In genomic region chr11:77901366-77901765, GRCm38 (mm10) we compare ENCODE assay signal across 12 mouse cellular contexts. TPM values are rescaled to one million over a fixed set of nuclear protein-coding genes. Genes with fewer than 3 reads are reported as not detected.
DNase-seq lines count a peak whose midpoint lies in the region; ATAC-seq and TF ChIP-seq lines count a peak whose summit lies in the region.
"Had no signal": no experiment of that assay in that cellular context is flagged by ENCODE, and none has a peak within 500 bp of the region (broad histone marks: within the 10 kb centered on the region; RNA-seq: fewer than 3 reads in every experiment).

No protein-coding gene starts in this region.

- H3K27me3 ChIP-seq in forebrain, embryonic 14.5 days (replicated peaks; ENCODE audit: control insufficient read depth, insufficient read depth, low read length): no peaks in the 10 kb centered on the region
- 0 out of 2 replicates have a peak, but pooled peaks cover 1% of the 10 kb centered on the region for H3K27me3 ChIP-seq in lung, embryonic 16.5 days (ENCODE audit: control insufficient read depth, insufficient read depth, low read depth, low read length)
- peaks cover 5% of the 10 kb centered on the region; the same call in 1 of the 2 replicates for H3K27me3 ChIP-seq in neural tube, embryonic 15.5 days (replicated peaks)
- H3K27me3 ChIP-seq in intestine, embryonic 15.5 days (replicated peaks): peaks cover 5% of the 10 kb centered on the region; the same call in 1 of the 2 replicates
- H3K27me3 ChIP-seq in intestine, embryonic 16.5 days (replicated peaks; ENCODE audit: control insufficient read depth, insufficient read depth, low read length): 0 out of 2 replicates have a peak, but pooled peaks cover 4% of the 10 kb centered on the region

- no peaks in the 10 kb centered on the region for H3K9me3 ChIP-seq in forebrain, embryonic 14.5 days (replicated peaks; ENCODE audit: control insufficient read depth, low read length)
- no peaks in the 10 kb centered on the region for H3K9me3 ChIP-seq in lung, embryonic 16.5 days (ENCODE audit: control insufficient read depth, low read length)
- no peaks in the 10 kb centered on the region for H3K9me3 ChIP-seq in neural tube, embryonic 15.5 days (replicated peaks)
- H3K9me3 ChIP-seq in intestine, embryonic 15.5 days: no peaks in the 10 kb centered on the region
- no peaks in the 10 kb centered on the region for H3K9me3 ChIP-seq in intestine, embryonic 16.5 days (ENCODE audit: control insufficient read depth, low read length)
- H3K9me3 ChIP-seq: embryonic facial prominence, embryonic 12.5 days had no signal

- no peak for ATAC-seq in forebrain, embryonic 14.5 days
- ATAC-seq in lung, embryonic 16.5 days (ENCODE audit: low read depth): peak; percentile 80
- no peak for ATAC-seq in neural tube, embryonic 15.5 days (ENCODE audit: low FRiP score)
- no peak for ATAC-seq in intestine, embryonic 15.5 days
- no peak for ATAC-seq in intestine, embryonic 16.5 days

- H3K27ac ChIP-seq in left cerebral cortex, adult 2 months: peak overlapping the region; percentile 16; the same call in 1 of the 2 replicates
- peak overlapping the region; percentile 68 for H3K27ac ChIP-seq in forebrain, embryonic 14.5 days (ENCODE audit: low read depth, low read length)
- H3K27ac ChIP-seq in lung, embryonic 16.5 days (ENCODE audit: low read length): peak overlapping the region; percentile 97
- H3K27ac ChIP-seq in neural tube, embryonic 15.5 days (replicated peaks): peak overlapping the region; percentile 67
- H3K27ac ChIP-seq in intestine, embryonic 15.5 days: no peak overlapping the region
- no peak overlapping the region for H3K27ac ChIP-seq in intestine, embryonic 16.5 days (ENCODE audit: low read length)
- H3K27ac ChIP-seq: embryonic facial prominence, embryonic 12.5 days; kidney, postnatal 0 days had no signal

- H3K4me3 ChIP-seq in left cerebral cortex, adult 2 months: no peak overlapping the region
- no peak overlapping the region for H3K4me3 ChIP-seq in forebrain, embryonic 14.5 days (ENCODE audit: low read depth, low read length)
- H3K4me3 ChIP-seq in lung, embryonic 16.5 days (ENCODE audit: low read length): no peak overlapping the region
- no peak overlapping the region for H3K4me3 ChIP-seq in neural tube, embryonic 15.5 days (replicated peaks)
- H3K4me3 ChIP-seq in intestine, embryonic 15.5 days (replicated peaks): no peak overlapping the region
- no peak overlapping the region for H3K4me3 ChIP-seq in intestine, embryonic 16.5 days (ENCODE audit: low read length)
- H3K4me3 ChIP-seq: embryonic facial prominence, embryonic 12.5 days had no signal

- H3K9ac ChIP-seq in forebrain, embryonic 14.5 days (ENCODE audit: low read length): no peak overlapping the region
- 0 out of 2 replicates have a peak overlapping the region, but pooled peaks have one; percentile 6 for H3K9ac ChIP-seq in lung, embryonic 16.5 days (ENCODE audit: low read length)
- no peak overlapping the region for H3K9ac ChIP-seq in neural tube, embryonic 15.5 days (replicated peaks)
- no peak overlapping the region for H3K9ac ChIP-seq in intestine, embryonic 15.5 days
- H3K9ac ChIP-seq in intestine, embryonic 16.5 days (ENCODE audit: low read depth, low read length): no peak overlapping the region
- H3K9ac ChIP-seq: embryonic facial prominence, embryonic 12.5 days had no signal

- no peaks in the 10 kb centered on the region for H3K36me3 ChIP-seq in forebrain, embryonic 14.5 days (ENCODE audit: control insufficient read depth, insufficient read depth, low read length)
- H3K36me3 ChIP-seq in lung, embryonic 16.5 days (ENCODE audit: control insufficient read depth, insufficient read depth, low read length): no peaks in the 10 kb centered on the region
- no peaks in the 10 kb centered on the region for H3K36me3 ChIP-seq in neural tube, embryonic 15.5 days
- H3K36me3 ChIP-seq in intestine, embryonic 15.5 days: no peaks in the 10 kb centered on the region
- H3K36me3 ChIP-seq in intestine, embryonic 16.5 days (ENCODE audit: control insufficient read depth, insufficient read depth, low read length): no peaks in the 10 kb centered on the region
- H3K36me3 ChIP-seq: embryonic facial prominence, embryonic 12.5 days had no signal

- no peak for DNase-seq in left cerebral cortex, adult 2 months (ENCODE audit: extremely low spot score in 1 of 2, low spot score in 2 of 2)
- DNase-seq in left cerebral cortex, adult 8-10 months (ENCODE audit: low spot score in 2 of 2): no peak
- DNase-seq in forebrain, embryonic 14.5 days (ENCODE audit: low spot score): no peak
- DNase-seq in right cerebral cortex, adult 18-20 months: no peak
- DNase-seq: heart, adult 11 months; heart, postnatal 36 days had no signal

- H3K4me2 ChIP-seq in forebrain, embryonic 14.5 days (ENCODE audit: low read length): no peak overlapping the region
- peak overlapping the region; percentile 35 for H3K4me2 ChIP-seq in lung, embryonic 16.5 days (ENCODE audit: low read depth, low read length)
- H3K4me2 ChIP-seq in neural tube, embryonic 15.5 days: no peak overlapping the region
- no peak overlapping the region for H3K4me2 ChIP-seq in intestine, embryonic 15.5 days (replicated peaks)
- H3K4me2 ChIP-seq in intestine, embryonic 16.5 days (ENCODE audit: low read depth, low read length): no peak overlapping the region
- H3K4me2 ChIP-seq: embryonic facial prominence, embryonic 12.5 days had no signal

- H3K4me1 ChIP-seq in forebrain, embryonic 14.5 days (ENCODE audit: control insufficient read depth, insufficient read depth, low read length): peaks cover 53% of the 10 kb centered on the region
- peaks cover 38% of the 10 kb centered on the region for H3K4me1 ChIP-seq in lung, embryonic 16.5 days (replicated peaks; ENCODE audit: control insufficient read depth, insufficient read depth, low read length)
- peaks cover 50% of the 10 kb centered on the region for H3K4me1 ChIP-seq in neural tube, embryonic 15.5 days
- H3K4me1 ChIP-seq in intestine, embryonic 15.5 days (replicated peaks): peaks cover 5% of the 10 kb centered on the region; the same call in 1 of the 2 replicates
- 0 out of 2 replicates have a peak, but pooled peaks cover 2% of the 10 kb centered on the region for H3K4me1 ChIP-seq in intestine, embryonic 16.5 days (ENCODE audit: control insufficient read depth, insufficient read depth, low read length)

- intact Hi-C loops in left cerebral cortex, adult 2 months (cut with DNase I): no loop called here

- TF ChIP-seq CTCF in left cerebral cortex, adult 2 months (IDR thresholded peaks at IDR 0.05): no peak

- WGBS in forebrain, embryonic 14.5 days: 53% methylated on average over 5 of the region's 5 CpGs
- WGBS in lung, embryonic 16.5 days: 39% methylated on average over 5 of the region's 5 CpGs
- 62% methylated on average over 5 of the region's 5 CpGs for WGBS in neural tube, embryonic 15.5 days
- WGBS in intestine, embryonic 15.5 days: 45% methylated on average over 5 of the region's 5 CpGs
- 50% methylated on average over 5 of the region's 5 CpGs for WGBS in intestine, embryonic 16.5 days

RNA-seq across cellular contexts. Expression of gene Pipox, which starts 7.5 kb away (rescaled TPM):
- total RNA-seq in left cerebral cortex, adult 2 months (2021): 1 to 10 TPM in 1 of 2 experiments, under 1 TPM in 1; 0.70 to 1.3 TPM
- 1 to 10 TPM; 2.8 to 4.9 (median 2.9) TPM for total RNA-seq in left cerebral cortex, adult 8-10 months (2022)
- polyA plus RNA-seq in forebrain, embryonic 14.5 days (2014; fragmentation: Nextera tagmentation; extraction: Ambion mirVana): 10.1 and 11.4 TPM in 2 replicates
- polyA plus RNA-seq in lung, embryonic 16.5 days (2015; fragmentation: Nextera tagmentation; extraction: Ambion mirVana): 1.1 and 1.7 TPM in 2 replicates
- 5.4 and 5.5 TPM in 2 replicates for polyA plus RNA-seq in neural tube, embryonic 15.5 days (2015; fragmentation: Nextera tagmentation; extraction: Ambion mirVana)
- polyA plus RNA-seq in intestine, embryonic 15.5 days (2015; fragmentation: Nextera tagmentation; extraction: Ambion mirVana): 29.8 and 36.1 TPM in 2 replicates
- polyA plus RNA-seq in intestine, embryonic 16.5 days (2015; fragmentation: Nextera tagmentation; extraction: Ambion mirVana): 55.9 and 65.6 TPM in 2 replicates

RNA-seq across cellular contexts. Expression of gene Sez6, which starts 29.2 kb away (rescaled TPM):
- 100 to 1,000 TPM; 127 to 157 TPM for total RNA-seq in left cerebral cortex, adult 2 months (2021)
- total RNA-seq in left cerebral cortex, adult 8-10 months (2022): 100 to 1,000 TPM; 184 to 230 (median 207) TPM
- 140 and 175 TPM in 2 replicates for polyA plus RNA-seq in forebrain, embryonic 14.5 days (2014; fragmentation: Nextera tagmentation; extraction: Ambion mirVana)
- 0.34 and 0.69 TPM in 2 replicates for polyA plus RNA-seq in lung, embryonic 16.5 days (2015; fragmentation: Nextera tagmentation; extraction: Ambion mirVana)
- polyA plus RNA-seq in neural tube, embryonic 15.5 days (2015; fragmentation: Nextera tagmentation; extraction: Ambion mirVana): 101 and 123 TPM in 2 replicates
- 0.95 and 1.2 TPM in 2 replicates for polyA plus RNA-seq in intestine, embryonic 15.5 days (2015; fragmentation: Nextera tagmentation; extraction: Ambion mirVana)
- 0.48 and 0.56 TPM in 2 replicates for polyA plus RNA-seq in intestine, embryonic 16.5 days (2015; fragmentation: Nextera tagmentation; extraction: Ambion mirVana)

Comparison
In these comparisons a context has a peak if more than half of its experiments do, and no peak if none do; other contexts are left out.
1. H3K27ac ChIP-seq: peak in left cerebral cortex, adult 2 months (single experiment), forebrain, embryonic 14.5 days (single experiment), lung, embryonic 16.5 days (single experiment) and neural tube, embryonic 15.5 days (single experiment); none in intestine, embryonic 15.5 days (single experiment) and intestine, embryonic 16.5 days (single experiment).
2. RNA of gene Sez6, which starts 29.2 kb away (polyA plus RNA-seq): 140 to 175 TPM in forebrain, embryonic 14.5 days and 101 to 123 TPM in neural tube, embryonic 15.5 days; 0.95 to 1.2 TPM in intestine, embryonic 15.5 days, 0.48 to 0.56 TPM in intestine, embryonic 16.5 days and 0.34 to 0.69 TPM in lung, embryonic 16.5 days; every median in the first group is over 10 times any median in the second.